Mouse (Mus musculus) CD8-positive naive resting alpha-beta T cell, adult 2 months (primary cell): ENCODE data around the gene Pbld1.
A peak's percentile ranks its signal among the peaks of the same experiment; 100 is the strongest.
"Not testable (repeated sequence)": the region's sequence is repeated elsewhere in the genome, so short reads cannot be mapped to it uniquely, and the experiment has no call there.

Source experiments
- DNase-seq, 2 experiments: peaks; one replicate each; pipeline ENCODE4 v3.0.0; 2022; ENCODE audit warnings: low read depth in 2 of 2, low spot score in 2 of 2

Gene Pbld1

GRCm38 (mm10) chr10:63039867-63040628, 19.9 kb upstream of the Pbld1 start:
- DNase-seq: no peak

- no peak for DNase-seq
Measured at GRCm38 (mm10) chr10:63043154-63043553, 16.8 kb upstream of the Pbld1 start.

GRCm38 (mm10) chr10:63047751-63048150, 12.2 kb upstream of the Pbld1 start:
- DNase-seq: no peak

- no peak for DNase-seq
Measured at GRCm38 (mm10) chr10:63049106-63049505, 10.9 kb upstream of the Pbld1 start.

GRCm38 (mm10) chr10:63051267-63051666, 8.7 kb upstream of the Pbld1 start:
- DNase-seq: no peak

GRCm38 (mm10) chr10:63052011-63052410, 8.0 kb upstream of the Pbld1 start:
- no peak for DNase-seq

- DNase-seq: no peak
Measured at GRCm38 (mm10) chr10:63053007-63053406, 7.0 kb upstream of the Pbld1 start.

GRCm38 (mm10) chr10:63054071-63054470, 5.9 kb upstream of the Pbld1 start:
- DNase-seq: not testable (repeated sequence)

GRCm38 (mm10) chr10:63054586-63054985, 5.4 kb upstream of the Pbld1 start:
- DNase-seq: peak in 1 of 2 experiments; percentile 4

GRCm38 (mm10) chr10:63056966-63057750, 2.8 kb upstream of the Pbld1 start:
- DNase-seq: no peak

GRCm38 (mm10) chr10:63060406-63060805, 444 bp downstream of the Pbld1 start:
- no peak for DNase-seq

- DNase-seq: no peak
Measured at GRCm38 (mm10) chr10:63061266-63061665, 1.3 kb downstream of the Pbld1 start.

- no peak for DNase-seq
Measured at GRCm38 (mm10) chr10:63062696-63063095, 2.7 kb downstream of the Pbld1 start.

- DNase-seq: no peak
Measured at GRCm38 (mm10) chr10:63063365-63063764, 3.4 kb downstream of the Pbld1 start.

GRCm38 (mm10) chr10:63064516-63064915, 4.6 kb downstream of the Pbld1 start:
- no peak for DNase-seq

- no peak for DNase-seq
Measured at GRCm38 (mm10) chr10:63065561-63065960, 5.6 kb downstream of the Pbld1 start.

GRCm38 (mm10) chr10:63065988-63066387, 6.0 kb downstream of the Pbld1 start:
- DNase-seq: peak; percentile 48 to 61

- DNase-seq: no peak
Measured at GRCm38 (mm10) chr10:63086304-63086703, 26.3 kb downstream of the Pbld1 start.

GRCm38 (mm10) chr10:63089103-63089757, 29.3 kb downstream of the Pbld1 start:
- no peak for DNase-seq

- DNase-seq: no peak
Measured at GRCm38 (mm10) chr10:63089758-63090571, 30.0 kb downstream of the Pbld1 start.

GRCm38 (mm10) chr10:63091915-63092314, 32.0 kb downstream of the Pbld1 start:
- DNase-seq: no peak
